Mouse (Mus musculus) lung, adult 2 months (tissue): ENCODE data around the gene Vps13d. TPM values are rescaled to one million over a fixed set of nuclear protein-coding genes. Genes with fewer than 3 reads are reported as not detected.
A peak's percentile ranks its signal among the peaks of the same experiment; 100 is the strongest.

ENCODE experiments used
- DNase-seq: peaks from one replicate; pipeline ENCODE4 v3.0.0; 2022
- H3K4me1 ChIP-seq: fragments of 200-500 bp; 2 replicates; pipeline ENCODE4 v1.6.1; 2011; ENCODE audit warnings: low read length; ENCODE audit not compliant: control insufficient read depth, insufficient read depth
- H3K4me3 ChIP-seq: fragments of 200-500 bp; replicated peaks from 2 replicates; pipeline ENCODE3; 2011; ENCODE audit warnings: low read depth, mild to moderate bottlenecking, control low read depth, low read length; ENCODE audit errors: extremely low read depth
- CTCF ChIP-seq: fragments of 200-500 bp; IDR thresholded peaks from 2 replicates; pipeline ENCODE4 v1.5.1; 2011; ENCODE audit warnings: mild to moderate bottlenecking, low read length, control low read depth; ENCODE audit not compliant: insufficient read depth
- POLR2A ChIP-seq: fragments of 200-500 bp; IDR thresholded peaks from 2 replicates; pipeline ENCODE4 v1.6.1; 2011; ENCODE audit warnings: low read depth, mild to moderate bottlenecking, control low read depth, low read length, borderline replicate concordance; ENCODE audit errors: extremely low read depth
- WGBS: fragments of 180-500 bp; shearing (Covaris S2); methylation state at CpG from one replicate; pipeline ENCODE4 v1.1.7; 2018; 5-methylcytosine and 5-hydroxymethylcytosine counted together
- polyA plus RNA-seq: library from polyadenylated mRNA; depleted of rRNA; stranded (reverse); fragments of >200 nt; gene quantifications from 2 replicates; pipeline ENCODE4 v1.2.3, GENCODE M21; 2012

Vps13d gene
- polyA plus RNA-seq, 1 experiment, result 15.7 TPM

DNA sequence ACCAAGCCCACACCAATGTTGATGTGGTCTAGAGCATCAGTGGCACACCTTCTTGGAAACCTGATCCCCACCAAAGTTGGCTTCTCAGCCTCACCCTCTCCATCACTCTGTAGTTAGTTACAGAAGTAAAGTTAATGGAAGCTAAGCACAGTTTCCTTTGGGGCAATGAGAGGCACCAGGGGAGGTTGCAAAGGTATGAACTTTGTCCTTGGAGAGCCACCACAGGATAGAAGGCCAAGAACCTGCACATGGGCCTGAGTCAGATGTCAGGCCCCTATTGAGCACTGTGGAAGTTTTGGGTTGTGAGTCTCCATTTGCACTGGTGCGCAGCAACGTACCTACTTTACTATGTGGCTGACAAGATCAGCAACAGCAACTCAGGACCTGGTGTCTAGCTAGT is 172.6 kb downstream of the Vps13d start:
- TF ChIP-seq CTCF, result no peak
- no peak for TF ChIP-seq POLR2A
- no peak for DNase-seq
- H3K4me1 ChIP-seq, result peaks cover 23% of the 10 kb centered on the region
- no peak overlapping the region for H3K4me3 ChIP-seq
- 89% methylated on average over 2 of the region's 2 CpGs for WGBS

DNA sequence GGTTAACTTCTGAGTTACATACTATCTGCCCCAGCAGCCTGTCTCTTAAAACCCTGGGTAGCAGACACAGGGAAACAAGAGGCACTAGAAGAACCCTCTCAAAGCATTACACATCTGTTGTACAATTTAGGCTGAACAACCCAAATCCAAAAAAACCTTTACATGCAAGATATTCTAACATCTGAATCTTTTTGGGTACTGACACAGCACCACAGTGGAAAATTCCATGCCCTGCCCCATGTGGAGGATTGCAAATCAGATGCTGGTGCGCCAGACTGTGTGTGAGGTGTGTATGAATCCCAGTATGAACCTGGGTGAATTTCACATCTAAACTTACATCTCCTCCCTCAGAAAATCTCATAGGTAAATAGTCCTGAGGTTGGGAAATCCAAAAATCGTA is 174.4 kb downstream of the Vps13d start:
- no peak overlapping the region for H3K4me3 ChIP-seq
- H3K4me1 ChIP-seq, result peaks cover 14% of the 10 kb centered on the region
- 89% methylated on average over 2 of the region's 2 CpGs for WGBS
- no peak for DNase-seq
- no peak for TF ChIP-seq POLR2A
- no peak for TF ChIP-seq CTCF

DNA sequence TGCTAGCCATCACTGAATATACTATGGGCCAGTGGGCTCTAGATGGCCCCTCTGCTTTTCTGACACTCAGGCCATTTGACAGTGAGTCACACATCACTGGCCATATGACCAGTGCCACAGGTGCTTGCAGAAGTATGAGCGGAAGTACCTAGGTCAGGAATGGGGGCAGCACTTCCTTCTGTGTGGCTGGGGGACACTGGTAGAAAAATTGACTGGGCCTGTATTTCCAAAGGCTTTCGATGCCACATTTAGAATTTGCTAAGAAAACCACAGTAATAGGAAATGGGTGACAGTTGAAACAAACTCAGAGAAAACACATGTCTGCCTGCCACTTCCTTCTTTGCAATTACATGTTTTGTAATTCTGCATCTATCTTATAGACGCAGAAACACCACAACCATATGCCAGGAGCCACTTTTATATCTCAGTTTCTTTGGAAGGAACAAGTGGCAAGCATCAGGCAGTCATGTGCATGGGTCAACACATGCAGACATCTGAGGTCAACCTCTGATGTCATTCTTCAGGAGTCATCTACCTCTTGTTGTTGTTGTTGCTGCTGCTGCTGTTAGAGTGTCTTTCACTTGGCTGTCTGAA is 175.6 kb downstream of the Vps13d start:
- 79% methylated on average over 3 of the region's 3 CpGs for WGBS
- peaks cover 6% of the 10 kb centered on the region for H3K4me1 ChIP-seq
- DNase-seq, result no peak

GRCm38 (mm10) chr4:145017745-145018144 is 177.1 kb downstream of the Vps13d start:
- WGBS, result 32% methylated on average over 2 of the region's 2 CpGs

More for the DNA sequence above, 175.6 kb downstream of the Vps13d start:
- TF ChIP-seq CTCF (no peak), POLR2A (no peak)
- H3K4me3 ChIP-seq, result no peak overlapping the region

DNA sequence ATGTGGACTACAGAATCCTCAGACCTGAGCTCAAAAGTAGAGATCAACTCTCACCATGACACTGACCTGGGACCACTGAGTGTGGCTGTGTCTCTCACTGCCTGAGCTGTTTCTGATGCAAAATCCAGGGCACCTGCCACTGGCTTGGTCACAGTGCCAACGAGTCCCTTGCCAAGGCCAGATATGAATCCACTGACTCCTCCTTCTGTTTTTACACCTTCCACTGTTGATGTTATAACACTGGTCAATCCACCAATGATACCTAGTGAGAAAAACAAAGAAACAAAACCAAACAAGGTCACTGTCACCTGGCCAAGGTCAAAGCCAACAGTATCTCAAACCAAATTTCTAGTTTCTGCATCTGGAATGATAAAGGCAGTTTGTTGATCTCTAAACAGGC is 178.1 kb downstream of the Vps13d start:
- no peak for TF ChIP-seq CTCF
- no peak for TF ChIP-seq POLR2A
- 83% methylated on average over 1 of the region's 1 CpGs for WGBS
- DNase-seq, result no peak
- Histone ChIP-seq H3K4me3 (no peak overlapping the region), H3K4me1 (peaks cover 11% of the 10 kb centered on the region)

More at GRCm38 (mm10) chr4:145017745-145018144, 177.1 kb downstream of the Vps13d start:
- Histone ChIP-seq H3K4me1 (peaks cover 11% of the 10 kb centered on the region), H3K4me3 (no peak overlapping the region)
- DNase-seq, result peak; percentile 60
- no peak for TF ChIP-seq CTCF
- TF ChIP-seq POLR2A, result no peak

GRCm38 (mm10) chr4:145014632-145014960 is 180.2 kb downstream of the Vps13d start:
- WGBS, result 88% methylated on average over 4 of the region's 4 CpGs

DNA sequence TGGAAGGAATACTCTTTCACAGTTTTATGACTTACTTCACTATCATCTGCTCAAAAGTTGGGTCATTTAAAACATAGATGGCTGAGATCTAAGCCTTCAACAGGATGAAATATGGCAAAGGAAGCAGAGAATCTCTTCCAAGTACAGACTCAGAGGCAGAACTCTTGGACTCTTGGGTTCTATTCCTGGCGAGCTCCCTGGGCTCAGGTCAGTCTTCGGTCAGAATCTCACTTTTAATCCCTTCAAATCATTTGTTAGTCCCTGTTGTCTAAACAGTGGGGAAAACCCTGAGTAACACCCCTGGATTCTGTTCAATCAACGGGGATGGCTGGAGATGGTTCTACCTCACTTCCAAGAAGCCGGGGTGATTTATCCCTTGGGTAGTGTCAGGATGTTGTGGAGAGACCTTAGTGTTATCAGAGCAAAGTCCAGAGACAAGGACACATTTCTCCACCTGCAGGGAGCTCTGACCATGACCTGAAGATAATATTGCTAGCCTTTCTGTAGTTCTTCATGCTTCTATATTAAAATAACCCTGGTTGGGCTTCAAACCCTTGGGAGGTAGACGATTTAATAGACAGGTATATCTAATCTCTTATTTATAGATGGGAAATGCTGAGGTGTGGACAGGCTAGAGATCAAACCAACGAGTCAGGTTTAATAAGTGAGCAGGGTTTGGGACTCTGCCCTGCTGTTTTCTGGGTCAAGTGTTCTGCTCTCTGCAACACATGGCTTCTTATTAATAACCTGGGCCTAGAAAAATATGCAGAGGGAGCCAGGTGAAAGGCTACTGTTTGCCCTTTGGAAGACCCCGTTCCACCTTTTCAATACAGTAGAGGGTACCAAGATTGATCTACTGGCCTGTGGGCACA is 180.8 kb downstream of the Vps13d start:
- TF ChIP-seq POLR2A (no peak), CTCF (no peak)
- H3K4me1 ChIP-seq, result peaks cover 17% of the 10 kb centered on the region
- 68% methylated on average over 7 of the region's 7 CpGs for WGBS
- no peak overlapping the region for H3K4me3 ChIP-seq
- no peak for DNase-seq

More at GRCm38 (mm10) chr4:145014632-145014960, 180.2 kb downstream of the Vps13d start:
- TF ChIP-seq POLR2A, result no peak
- TF ChIP-seq CTCF, result no peak
- peaks cover 16% of the 10 kb centered on the region for H3K4me1 ChIP-seq
- H3K4me3 ChIP-seq, result no peak overlapping the region
- DNase-seq, result no peak

- no peak for TF ChIP-seq CTCF
- TF ChIP-seq POLR2A, result no peak
- H3K4me3 ChIP-seq, result no peak overlapping the region
- peaks cover 17% of the 10 kb centered on the region for H3K4me1 ChIP-seq
- WGBS, result 35% methylated on average over 4 of the region's 4 CpGs
- no peak for DNase-seq
These were observed 181.6 kb downstream of the Vps13d start for GRCm38 (mm10) chr4:145013187-145013586.

DNA sequence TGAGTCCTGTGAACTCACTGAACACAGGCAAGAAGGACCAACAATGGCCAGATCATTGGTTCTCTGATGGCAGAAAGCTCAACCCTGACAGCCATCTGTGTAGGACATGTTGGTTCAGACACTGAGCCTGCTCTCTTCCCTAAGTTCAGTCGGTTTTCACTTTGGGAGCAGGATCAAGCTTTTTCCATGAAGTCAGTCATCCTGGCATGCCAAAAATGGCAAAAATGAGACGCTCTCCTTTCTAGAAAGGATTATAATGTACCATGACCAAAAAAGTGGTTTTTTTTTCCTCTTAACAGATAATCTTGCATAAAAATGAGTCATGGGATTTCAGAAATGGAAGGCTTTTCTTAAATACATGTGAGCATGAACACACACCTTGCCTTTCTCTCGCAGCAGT is 183.6 kb downstream of the Vps13d start:
- Histone ChIP-seq H3K4me3 (no peak overlapping the region), H3K4me1 (peaks cover 11% of the 10 kb centered on the region)
- 69% methylated on average over 3 of the region's 3 CpGs for WGBS
- DNase-seq, result no peak
- TF ChIP-seq POLR2A (no peak), CTCF (no peak)

DNA sequence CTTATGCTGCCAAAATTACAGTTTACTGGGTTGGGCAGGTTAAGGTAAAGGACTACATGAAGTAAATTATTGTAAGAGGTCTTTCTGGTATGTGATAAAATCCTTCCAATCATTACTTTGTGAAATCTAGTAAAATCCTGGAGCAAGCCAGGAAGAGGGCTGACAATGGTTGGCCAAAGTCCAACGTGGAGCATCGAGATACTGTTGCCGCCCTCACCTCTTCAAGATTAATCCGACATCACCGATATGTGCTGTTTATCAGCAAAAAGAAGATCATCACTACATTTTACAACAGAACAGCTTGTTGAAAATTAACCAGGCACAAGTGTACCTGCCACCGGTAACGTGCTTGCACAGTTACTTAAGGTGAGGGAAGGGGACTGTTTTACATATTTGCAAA is 184.9 kb downstream of the Vps13d start:
- no peak for DNase-seq
- H3K4me1 ChIP-seq, result peaks cover 13% of the 10 kb centered on the region
- 40% methylated on average over 7 of the region's 7 CpGs for WGBS
- no peak for TF ChIP-seq CTCF
- no peak for TF ChIP-seq POLR2A
- H3K4me3 ChIP-seq, result no peak overlapping the region
